Mouse (Mus musculus): ENCODE measurements at regions not wholly inside any gene's neighbourhood (a gene's known extent, or its start where the extent isn't known, plus 50 kb on each side); places are given as distances from the start of the nearest gene placed in this dataset.

DNA sequence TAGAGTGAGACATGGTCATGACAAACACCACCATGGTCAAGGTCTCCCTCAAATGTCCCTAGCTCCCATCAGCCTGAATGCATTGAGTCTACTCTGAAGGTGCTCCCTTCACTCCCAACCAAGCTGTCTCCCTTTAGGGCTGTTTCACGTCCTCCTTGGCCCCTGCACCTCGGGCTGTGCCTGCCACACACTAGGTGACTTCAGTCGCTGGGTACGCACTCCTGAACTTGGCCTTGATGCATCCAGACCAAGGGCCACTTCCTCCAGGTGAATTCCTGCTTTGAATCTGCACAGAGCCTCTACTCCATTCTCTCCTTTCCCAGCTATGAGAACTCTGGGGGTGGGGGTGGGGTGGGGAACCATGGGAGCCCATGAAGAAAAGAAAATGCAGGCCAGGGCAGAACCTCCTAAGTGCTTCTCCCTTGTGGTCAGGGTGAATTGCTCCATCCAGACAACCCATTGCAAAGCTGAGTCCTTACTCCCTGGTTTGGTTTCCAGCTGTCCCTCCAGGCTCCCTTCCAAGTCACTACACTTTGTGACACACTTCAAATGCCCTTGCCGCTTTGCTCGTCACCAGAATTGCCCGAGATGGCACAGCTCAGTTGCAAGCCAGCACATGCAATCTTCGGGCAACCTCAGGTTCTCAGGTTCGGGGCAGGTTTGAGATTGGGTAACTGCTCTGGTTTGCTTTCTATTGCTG, 65.3 kb upstream of the 1700021F07Rik start:
- no peak for TF ChIP-seq CTCF (IDR thresholded peaks at IDR 0.05; ENCODE audit: low read depth)
- no peaks in the 10 kb centered on the region for H3K9me3 ChIP-seq (ENCODE audit: low read length)
- 87% methylated on average over 9 of the region's 9 CpGs for WGBS

GRCm38 (mm10) chr2:173457624-173458320, 64.6 kb upstream of the 1700021F07Rik start:
- Histone ChIP-seq H3K4me3 (ENCODE audit: low read length) (no peak overlapping the region), H3K9me3 (ENCODE audit: low read length) (no peaks in the 10 kb centered on the region), H3K36me3 (ENCODE audit: insufficient read depth, low read length) (no peaks in the 10 kb centered on the region), H3K27ac (no peak overlapping the region), H3K27me3 (ENCODE audit: insufficient read depth, low read length) (no peaks in the 10 kb centered on the region), H3K9ac (replicated peaks; ENCODE audit: low read length) (no peak overlapping the region), H3K4me2 (ENCODE audit: low read depth, low read length) (no peak overlapping the region), H3K4me1 (ENCODE audit: insufficient read depth, low read length) (no peaks in the 10 kb centered on the region)
- 90% methylated on average over 18 of the region's 18 CpGs for WGBS
- no peak for TF ChIP-seq CTCF (IDR thresholded peaks at IDR 0.05; ENCODE audit: low read depth)
- ATAC-seq, result no peak
- DNase-seq (ENCODE audit: low spot score), result no peak

More for the DNA sequence above, 65.3 kb upstream of the 1700021F07Rik start:
- DNase-seq (ENCODE audit: low spot score) (no peak), ATAC-seq (no peak)
- Histone ChIP-seq H3K27me3 (ENCODE audit: insufficient read depth, low read length) (no peaks in the 10 kb centered on the region), H3K4me2 (ENCODE audit: low read depth, low read length) (no peak overlapping the region), H3K27ac (no peak overlapping the region), H3K36me3 (ENCODE audit: insufficient read depth, low read length) (no peaks in the 10 kb centered on the region), H3K4me3 (ENCODE audit: low read length) (no peak overlapping the region), H3K4me1 (ENCODE audit: insufficient read depth, low read length) (no peaks in the 10 kb centered on the region), H3K9ac (replicated peaks; ENCODE audit: low read length) (no peak overlapping the region)

DNA sequence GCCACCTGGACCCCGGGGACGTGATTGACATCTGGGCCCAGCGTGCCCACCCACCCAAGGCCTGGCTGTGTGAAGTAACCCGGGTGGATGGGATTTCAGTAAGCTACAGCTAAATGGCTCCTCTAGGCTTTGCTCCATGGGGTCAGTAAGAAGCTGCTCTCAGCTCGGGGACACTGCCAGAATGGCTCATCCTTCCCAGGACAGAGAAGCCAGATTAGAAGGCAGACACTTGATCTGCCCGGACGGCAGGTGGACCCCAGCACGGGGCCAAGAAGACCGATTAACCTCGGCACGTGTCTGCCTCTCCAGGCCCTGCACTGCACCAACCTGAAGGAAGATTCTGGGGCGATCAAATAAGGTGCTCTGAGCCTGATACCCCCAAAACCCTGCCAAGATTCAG, 63.5 kb upstream of the 1700021F07Rik start:
- Histone ChIP-seq H3K36me3 (ENCODE audit: insufficient read depth, low read length) (no peaks in the 10 kb centered on the region), H3K9ac (replicated peaks; ENCODE audit: low read length) (no peak overlapping the region), H3K27me3 (ENCODE audit: insufficient read depth, low read length) (no peaks in the 10 kb centered on the region), H3K9me3 (ENCODE audit: low read length) (no peaks in the 10 kb centered on the region), H3K4me2 (ENCODE audit: low read depth, low read length) (no peak overlapping the region), H3K27ac (no peak overlapping the region), H3K4me1 (ENCODE audit: insufficient read depth, low read length) (no peaks in the 10 kb centered on the region), H3K4me3 (ENCODE audit: low read length) (no peak overlapping the region)
- no peak for TF ChIP-seq CTCF (IDR thresholded peaks at IDR 0.05; ENCODE audit: low read depth)
- WGBS, result 84% methylated on average over 12 of the region's 12 CpGs
- DNase-seq (ENCODE audit: low spot score) (no peak), ATAC-seq (no peak)

DNA sequence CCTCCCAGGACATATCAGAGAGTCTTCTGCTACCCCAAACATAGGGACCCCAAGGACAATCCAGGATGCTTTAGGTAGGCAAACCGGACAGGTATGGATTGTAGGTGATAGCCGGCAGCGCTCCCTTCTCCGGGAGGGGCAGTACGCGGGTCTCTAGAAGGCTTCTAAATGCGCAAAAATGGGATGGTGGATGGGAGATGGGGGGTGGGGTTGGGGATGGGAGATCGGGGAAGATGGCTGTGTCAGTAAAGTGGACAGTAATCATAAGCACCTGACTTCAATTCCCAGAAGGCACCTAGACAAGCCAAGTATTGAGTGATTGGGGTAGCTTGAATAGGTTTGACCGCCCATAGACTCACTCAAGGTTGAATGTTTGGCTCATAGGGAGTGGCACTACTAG, 59.1 kb upstream of the 1700021F07Rik start:
- Histone ChIP-seq H3K27ac (no peak overlapping the region), H3K4me1 (ENCODE audit: insufficient read depth, low read length) (no peaks in the 10 kb centered on the region), H3K4me2 (ENCODE audit: low read depth, low read length) (no peak overlapping the region), H3K36me3 (ENCODE audit: insufficient read depth, low read length) (no peaks in the 10 kb centered on the region), H3K4me3 (ENCODE audit: low read length) (no peak overlapping the region), H3K9me3 (ENCODE audit: low read length) (no peaks in the 10 kb centered on the region), H3K9ac (replicated peaks; ENCODE audit: low read length) (no peak overlapping the region), H3K27me3 (ENCODE audit: insufficient read depth, low read length) (no peaks in the 10 kb centered on the region)
- WGBS, result 94% methylated on average over 9 of the region's 9 CpGs
- TF ChIP-seq CTCF (IDR thresholded peaks at IDR 0.05; ENCODE audit: low read depth), result no peak
- DNase-seq (ENCODE audit: low spot score) (no peak), ATAC-seq (no peak)

DNA sequence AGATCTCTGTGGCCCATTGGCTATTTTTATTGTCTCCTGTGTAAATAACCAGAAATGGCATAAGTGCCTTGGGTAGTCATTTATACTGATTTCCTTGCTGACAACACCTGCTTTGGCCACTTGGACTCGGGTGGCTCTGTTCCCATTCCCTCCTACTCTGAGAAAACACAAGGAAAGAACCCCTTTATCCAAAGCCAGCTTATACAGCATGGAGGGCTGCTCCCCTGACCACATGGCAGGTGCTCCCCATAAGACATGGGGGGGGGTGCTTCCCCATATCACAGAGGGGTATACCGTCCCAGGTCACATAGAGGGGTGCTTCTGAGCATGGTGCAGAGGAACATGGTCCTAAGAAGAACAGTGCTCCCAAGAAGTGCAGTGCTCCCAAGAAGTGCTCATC, 57.8 kb upstream of the 1700021F07Rik start:
- H3K9me3 ChIP-seq (ENCODE audit: low read length), result no peaks in the 10 kb centered on the region
- H3K27me3 ChIP-seq (ENCODE audit: insufficient read depth, low read length), result no peaks in the 10 kb centered on the region
- no peak overlapping the region for H3K4me3 ChIP-seq (ENCODE audit: low read length)
- no peak for ATAC-seq
- no peak for DNase-seq (ENCODE audit: low spot score)
- H3K4me1 ChIP-seq (ENCODE audit: insufficient read depth, low read length), result no peaks in the 10 kb centered on the region
- H3K36me3 ChIP-seq (ENCODE audit: insufficient read depth, low read length), result no peaks in the 10 kb centered on the region
- no peak for TF ChIP-seq CTCF (IDR thresholded peaks at IDR 0.05; ENCODE audit: low read depth)
- H3K4me2 ChIP-seq (ENCODE audit: low read depth, low read length), result no peak overlapping the region
- WGBS, result 89% methylated on average over 2 of the region's 2 CpGs
- no peak overlapping the region for H3K9ac ChIP-seq (replicated peaks; ENCODE audit: low read length)
- H3K27ac ChIP-seq, result no peak overlapping the region

DNA sequence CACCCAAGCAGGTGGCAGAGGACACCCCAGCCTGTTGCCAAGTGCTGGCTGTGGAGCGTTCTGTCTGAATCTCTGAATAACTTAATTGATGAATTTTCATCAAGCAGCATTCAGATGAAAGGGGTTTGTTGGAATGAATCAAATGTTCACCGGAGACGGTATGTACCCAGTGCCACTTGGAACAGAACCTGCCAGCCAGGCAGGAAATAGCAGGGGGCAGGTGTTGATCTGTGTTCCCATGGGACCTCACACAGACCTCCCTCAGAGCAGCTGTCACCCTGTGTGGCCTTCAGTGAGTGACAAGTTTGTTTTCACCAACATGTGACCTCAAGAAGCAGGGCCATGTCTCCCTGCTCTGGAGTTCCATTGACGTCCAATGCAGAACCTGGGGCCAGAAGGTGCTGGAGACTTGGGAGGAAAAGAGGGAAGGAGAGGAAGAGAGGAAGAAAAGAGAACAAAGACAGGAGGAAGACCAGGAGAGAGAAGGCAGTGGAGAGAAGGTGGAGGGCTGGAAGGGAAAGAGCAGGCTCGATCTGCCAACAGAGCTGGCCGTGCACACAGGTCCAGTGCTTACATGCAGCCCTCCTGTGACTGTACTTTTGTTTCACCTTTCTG, 57.3 kb upstream of the 1700021F07Rik start:
- TF ChIP-seq CTCF (IDR thresholded peaks at IDR 0.05; ENCODE audit: low read depth), result no peak
- DNase-seq (ENCODE audit: low spot score) (no peak), ATAC-seq (no peak)
- Histone ChIP-seq H3K4me2 (ENCODE audit: low read depth, low read length) (no peak overlapping the region), H3K27ac (no peak overlapping the region), H3K4me1 (ENCODE audit: insufficient read depth, low read length) (no peaks in the 10 kb centered on the region), H3K9ac (replicated peaks; ENCODE audit: low read length) (no peak overlapping the region), H3K27me3 (ENCODE audit: insufficient read depth, low read length) (no peaks in the 10 kb centered on the region), H3K9me3 (ENCODE audit: low read length) (no peaks in the 10 kb centered on the region), H3K36me3 (ENCODE audit: insufficient read depth, low read length) (no peaks in the 10 kb centered on the region), H3K4me3 (ENCODE audit: low read length) (no peak overlapping the region)
- WGBS, result 58% methylated on average over 6 of the region's 6 CpGs

- no peak for TF ChIP-seq CTCF (IDR thresholded peaks at IDR 0.05; ENCODE audit: low read depth)
- Histone ChIP-seq H3K9me3 (ENCODE audit: low read length) (no peaks in the 10 kb centered on the region), H3K36me3 (ENCODE audit: insufficient read depth, low read length) (no peaks in the 10 kb centered on the region), H3K4me2 (ENCODE audit: low read depth, low read length) (no peak overlapping the region), H3K4me3 (ENCODE audit: low read length) (no peak overlapping the region), H3K27me3 (ENCODE audit: insufficient read depth, low read length) (no peaks in the 10 kb centered on the region), H3K9ac (replicated peaks; ENCODE audit: low read length) (no peak overlapping the region), H3K4me1 (ENCODE audit: insufficient read depth, low read length) (no peaks in the 10 kb centered on the region), H3K27ac (no peak overlapping the region)
- 87% methylated on average over 3 of the region's 3 CpGs for WGBS
- DNase-seq (ENCODE audit: low spot score), result no peak
- ATAC-seq, result no peak
Measured at GRCm38 (mm10) chr2:173468136-173468535, 54.2 kb upstream of the 1700021F07Rik start.

Data from hindbrain, postnatal 0 days (tissue).